Mouse (Mus musculus): ENCODE data around the gene Rassf5. TPM values are rescaled to one million over a fixed set of nuclear protein-coding genes. Genes with fewer than 3 reads are reported as not detected.
A peak's percentile ranks its signal among the peaks of the same experiment; 100 is the strongest.

Rassf5 gene
- polyA plus RNA-seq, 1 experiment from 2014 or later = 7.9 TPM

DNA sequence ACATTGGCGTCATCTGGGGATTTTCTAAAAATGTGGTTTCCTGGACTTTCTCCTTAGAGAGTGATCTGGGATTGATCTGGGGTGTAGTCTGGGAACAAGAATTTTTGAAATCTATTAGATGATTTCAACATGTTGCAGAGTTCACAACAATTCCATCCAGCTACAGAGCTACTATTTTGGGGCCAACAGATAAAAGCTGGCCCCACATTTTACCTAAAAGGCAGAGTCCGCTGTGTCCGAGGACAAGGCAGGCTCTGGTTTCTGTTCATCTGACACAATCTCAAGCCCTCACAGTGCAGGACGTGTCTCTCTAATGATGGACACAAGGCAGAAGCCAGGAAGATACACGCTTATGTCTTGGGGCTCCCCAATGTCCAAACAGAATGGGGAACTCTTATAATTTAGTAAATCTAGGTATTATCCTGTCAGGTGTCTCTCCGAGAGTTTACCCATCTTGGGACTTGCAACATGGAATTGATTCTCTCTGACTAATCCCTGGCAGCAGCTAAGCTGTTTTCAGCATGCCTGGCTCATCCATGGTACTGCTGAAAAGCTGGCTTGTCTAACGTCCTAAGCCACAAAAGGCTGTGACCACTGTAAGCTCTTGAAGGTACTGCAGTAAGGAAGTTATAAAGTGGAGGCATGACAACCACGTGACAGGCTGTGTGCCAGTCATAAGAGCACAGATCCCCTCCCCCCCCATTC, 60.0 kb downstream of the Rassf5 start:
- Histone ChIP-seq H3K9me3 (ENCODE audit: control insufficient read depth, low read length) (no peaks in the 10 kb centered on the region), H3K36me3 (ENCODE audit: control insufficient read depth, insufficient read depth, low read length) (no peaks in the 10 kb centered on the region), H3K4me2 (replicated peaks; ENCODE audit: low read depth) (no peak overlapping the region), H3K4me1 (replicated peaks; ENCODE audit: control insufficient read depth, insufficient read depth) (0 out of 2 replicates have a peak, but pooled peaks cover 2% of the 10 kb centered on the region), H3K9ac (ENCODE audit: low read length) (no peak overlapping the region), H3K4me3 (ENCODE audit: low read depth, low read length) (no peak overlapping the region), H3K27ac (replicated peaks) (peak overlapping the region; percentile 70), H3K27me3 (ENCODE audit: control insufficient read depth, insufficient read depth, low read length) (no peaks in the 10 kb centered on the region)
- ATAC-seq (ENCODE audit: low FRiP score, low TSS enrichment) = no peak
- TF ChIP-seq EP300 (optimal IDR thresholded peaks at IDR 0.05) (no peak), CTCF (IDR thresholded peaks at IDR 0.05; ENCODE audit: low read depth) (no peak)
- no peak for DNase-seq (ENCODE audit: low spot score)
- WGBS = 63% methylated on average over 8 of the region's 8 CpGs

DNA sequence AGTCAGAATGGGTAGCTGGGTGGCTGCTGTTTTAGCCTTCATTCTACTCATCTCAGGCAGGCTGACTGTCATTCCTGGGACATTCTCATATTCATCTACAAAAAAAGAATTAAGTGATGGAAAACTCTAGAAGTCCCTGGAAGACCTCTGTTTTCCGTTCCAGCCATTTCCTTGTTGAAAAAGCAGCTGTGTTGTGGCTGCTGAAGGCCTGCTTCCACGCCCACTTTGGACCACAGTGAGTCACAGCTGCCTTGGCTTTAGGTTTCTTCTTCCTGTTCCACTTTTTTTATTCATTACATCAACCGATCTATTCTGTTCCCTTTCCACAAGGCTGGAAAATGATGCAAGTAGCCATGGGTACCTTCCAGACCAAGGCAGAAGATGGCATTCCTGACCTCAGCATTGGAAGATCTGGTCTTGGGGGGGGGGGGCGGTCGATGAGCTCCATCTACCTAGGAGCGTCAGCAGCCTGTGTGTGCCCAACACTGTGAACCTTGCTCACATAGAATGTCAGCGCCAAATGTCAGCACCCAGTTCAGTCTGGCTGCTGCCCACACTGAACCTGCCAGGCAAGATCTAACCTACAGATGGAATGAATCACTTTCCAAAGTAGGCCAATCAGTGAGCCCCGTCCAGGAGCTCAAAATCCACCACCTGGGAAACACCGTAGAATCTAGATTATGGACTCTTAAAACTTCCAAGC, 60.7 kb downstream of the Rassf5 start:
- Histone ChIP-seq H3K27me3 (ENCODE audit: control insufficient read depth, insufficient read depth, low read length) (no peaks in the 10 kb centered on the region), H3K4me3 (ENCODE audit: low read depth, low read length) (no peak overlapping the region), H3K27ac (replicated peaks) (peak overlapping the region; percentile 70), H3K36me3 (ENCODE audit: control insufficient read depth, insufficient read depth, low read length) (peaks cover 4% of the 10 kb centered on the region), H3K9me3 (ENCODE audit: control insufficient read depth, low read length) (no peaks in the 10 kb centered on the region), H3K9ac (ENCODE audit: low read length) (no peak overlapping the region), H3K4me2 (replicated peaks; ENCODE audit: low read depth) (no peak overlapping the region), H3K4me1 (replicated peaks; ENCODE audit: control insufficient read depth, insufficient read depth) (0 out of 2 replicates have a peak, but pooled peaks cover 2% of the 10 kb centered on the region)
- WGBS = 49% methylated on average over 9 of the region's 9 CpGs
- no peak for TF ChIP-seq EP300 (optimal IDR thresholded peaks at IDR 0.05)
- TF ChIP-seq CTCF (IDR thresholded peaks at IDR 0.05; ENCODE audit: low read depth) = no peak
- DNase-seq (ENCODE audit: low spot score) = peak; percentile 70
- ATAC-seq (ENCODE audit: low FRiP score, low TSS enrichment) = peak; percentile 65

DNA sequence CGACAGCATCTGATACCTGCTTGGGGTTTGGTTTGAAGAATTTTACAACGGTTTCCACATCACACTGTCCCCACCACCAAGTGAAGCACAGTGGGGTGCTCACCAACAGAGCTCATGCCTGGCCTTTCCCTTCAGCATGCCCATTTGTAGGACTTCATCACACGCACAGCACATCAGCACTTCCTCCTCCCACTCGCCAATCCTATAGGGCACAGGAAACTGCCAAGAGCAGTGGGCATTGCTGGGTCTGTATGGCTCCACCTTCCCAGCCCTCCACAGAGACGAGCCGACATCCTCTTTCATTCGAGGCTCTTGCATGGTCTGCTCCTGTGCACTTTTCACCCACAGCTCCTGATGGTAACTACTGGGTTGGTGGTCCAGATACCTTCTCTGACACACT, 61.9 kb downstream of the Rassf5 start:
- H3K9ac ChIP-seq (ENCODE audit: low read length) = no peak overlapping the region
- H3K4me2 ChIP-seq (replicated peaks; ENCODE audit: low read depth) = no peak overlapping the region
- H3K36me3 ChIP-seq (ENCODE audit: control insufficient read depth, insufficient read depth, low read length) = peaks cover 7% of the 10 kb centered on the region
- no peak overlapping the region for H3K4me3 ChIP-seq (ENCODE audit: low read depth, low read length)
- H3K9me3 ChIP-seq (ENCODE audit: control insufficient read depth, low read length) = no peaks in the 10 kb centered on the region
- 80% methylated on average over 7 of the region's 7 CpGs for WGBS
- no peaks in the 10 kb centered on the region for H3K27me3 ChIP-seq (ENCODE audit: control insufficient read depth, insufficient read depth, low read length)
- H3K27ac ChIP-seq (replicated peaks) = no peak overlapping the region
- DNase-seq (ENCODE audit: low spot score) = no peak
- no peak for TF ChIP-seq CTCF (IDR thresholded peaks at IDR 0.05; ENCODE audit: low read depth)
- TF ChIP-seq EP300 (optimal IDR thresholded peaks at IDR 0.05) = no peak
- H3K4me1 ChIP-seq (replicated peaks; ENCODE audit: control insufficient read depth, insufficient read depth) = 0 out of 2 replicates have a peak, but pooled peaks cover 2% of the 10 kb centered on the region
- ATAC-seq (ENCODE audit: low FRiP score, low TSS enrichment) = no peak

DNA sequence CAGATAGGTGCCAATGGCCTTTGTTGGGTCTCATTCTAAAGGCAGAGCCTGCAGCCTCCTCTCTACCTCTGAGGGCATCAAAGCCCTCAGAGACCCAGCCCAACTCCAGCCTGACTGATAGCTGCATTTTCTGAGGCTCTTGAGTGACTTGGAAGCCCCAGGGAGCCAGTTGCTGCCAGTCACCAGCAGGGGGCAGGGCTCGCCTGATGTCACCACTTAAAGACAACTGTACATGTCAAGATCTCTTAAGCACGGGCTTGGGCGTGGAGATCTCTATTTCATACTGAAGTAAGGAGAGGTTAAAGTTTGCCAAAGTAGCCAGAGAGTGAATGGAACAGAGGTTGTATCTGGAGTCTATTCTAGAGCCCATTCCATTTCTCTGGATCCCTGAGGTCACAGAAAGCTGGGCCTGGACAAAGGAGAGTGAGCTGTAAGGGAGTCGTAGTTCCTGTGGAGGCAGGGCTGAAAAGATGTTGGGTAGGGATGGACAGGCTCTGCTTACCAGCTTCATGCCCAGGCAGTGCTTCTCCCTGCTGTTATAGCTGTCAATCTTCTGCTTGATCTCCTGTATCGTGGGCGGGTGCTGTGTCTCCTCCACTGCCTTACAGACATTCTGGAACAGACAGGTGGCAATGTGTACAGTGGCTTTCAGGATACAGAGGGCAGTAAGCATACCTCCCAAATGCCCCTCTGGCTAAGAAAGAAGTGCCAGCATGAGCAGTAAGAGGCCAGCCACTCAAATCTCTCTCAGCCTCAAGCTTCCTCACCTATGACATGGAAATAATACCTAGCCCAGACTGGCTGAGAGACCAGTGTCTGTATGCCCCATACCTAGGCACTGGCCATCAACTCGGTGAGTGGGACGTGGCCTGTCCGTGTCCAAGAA, 63.2 kb downstream of the Rassf5 start:
- Histone ChIP-seq H3K9ac (ENCODE audit: low read length) (no peak overlapping the region), H3K27ac (replicated peaks) (0 out of 2 replicates have a peak overlapping the region, but pooled peaks have one; percentile 13), H3K4me1 (replicated peaks; ENCODE audit: control insufficient read depth, insufficient read depth) (0 out of 2 replicates have a peak, but pooled peaks cover 2% of the 10 kb centered on the region), H3K27me3 (ENCODE audit: control insufficient read depth, insufficient read depth, low read length) (no peaks in the 10 kb centered on the region), H3K4me3 (ENCODE audit: low read depth, low read length) (no peak overlapping the region), H3K9me3 (ENCODE audit: control insufficient read depth, low read length) (no peaks in the 10 kb centered on the region), H3K4me2 (replicated peaks; ENCODE audit: low read depth) (no peak overlapping the region), H3K36me3 (ENCODE audit: control insufficient read depth, insufficient read depth, low read length) (peaks cover 15% of the 10 kb centered on the region)
- peak; percentile 96 for TF ChIP-seq CTCF (IDR thresholded peaks at IDR 0.05; ENCODE audit: low read depth)
- TF ChIP-seq EP300 (optimal IDR thresholded peaks at IDR 0.05) = no peak
- DNase-seq (ENCODE audit: low spot score) = peak; percentile 83
- 0 out of 2 replicates have a peak, but pooled peaks have one; percentile 47 for ATAC-seq (ENCODE audit: low FRiP score, low TSS enrichment)
- 53% methylated on average over 9 of the region's 9 CpGs for WGBS

DNA sequence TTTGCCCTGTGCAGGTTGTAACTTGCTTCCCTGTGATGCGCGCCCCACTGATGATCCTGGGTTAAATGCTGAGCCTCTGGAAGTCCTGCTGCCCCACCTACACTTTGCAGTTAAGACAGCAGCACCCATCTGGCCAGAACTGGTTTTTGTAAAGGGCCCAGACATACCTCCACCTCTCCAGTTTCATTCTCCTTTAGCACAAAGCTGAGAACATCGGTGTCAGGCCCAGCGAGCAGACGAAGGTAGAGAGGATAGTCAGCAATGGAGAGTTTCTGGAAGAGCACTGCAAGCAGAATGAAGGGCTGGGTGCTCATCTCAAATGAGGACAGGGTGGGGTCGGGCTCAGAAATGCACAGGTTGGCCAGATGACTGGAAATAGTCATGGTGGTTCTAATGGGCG, 64.7 kb downstream of the Rassf5 start:
- H3K9ac ChIP-seq (ENCODE audit: low read length) = no peak overlapping the region
- no peak for DNase-seq (ENCODE audit: low spot score)
- H3K27ac ChIP-seq (replicated peaks) = peak overlapping the region; percentile 63
- H3K4me2 ChIP-seq (replicated peaks; ENCODE audit: low read depth) = no peak overlapping the region
- H3K4me3 ChIP-seq (ENCODE audit: low read depth, low read length) = no peak overlapping the region
- TF ChIP-seq CTCF (IDR thresholded peaks at IDR 0.05; ENCODE audit: low read depth) (no peak), EP300 (optimal IDR thresholded peaks at IDR 0.05) (no peak)
- WGBS = 70% methylated on average over 7 of the region's 7 CpGs
- H3K27me3 ChIP-seq (ENCODE audit: control insufficient read depth, insufficient read depth, low read length) = no peaks in the 10 kb centered on the region
- no peak for ATAC-seq (ENCODE audit: low FRiP score, low TSS enrichment)
- H3K36me3 ChIP-seq (ENCODE audit: control insufficient read depth, insufficient read depth, low read length) = peaks cover 18% of the 10 kb centered on the region
- no peaks in the 10 kb centered on the region for H3K9me3 ChIP-seq (ENCODE audit: control insufficient read depth, low read length)
- H3K4me1 ChIP-seq (replicated peaks; ENCODE audit: control insufficient read depth, insufficient read depth) = no peaks in the 10 kb centered on the region
